Mouse (Mus musculus): ENCODE data around the gene Gm5416. TPM values are rescaled to one million over a fixed set of nuclear protein-coding genes. Genes with fewer than 3 reads are reported as not detected.
"Not testable (repeated sequence)": the region's sequence is repeated elsewhere in the genome, so short reads cannot be mapped to it uniquely, and the experiment has no call there.

Gene Gm5416
- polyA plus RNA-seq, 1 experiment from 2014 or later = not detected

DNA sequence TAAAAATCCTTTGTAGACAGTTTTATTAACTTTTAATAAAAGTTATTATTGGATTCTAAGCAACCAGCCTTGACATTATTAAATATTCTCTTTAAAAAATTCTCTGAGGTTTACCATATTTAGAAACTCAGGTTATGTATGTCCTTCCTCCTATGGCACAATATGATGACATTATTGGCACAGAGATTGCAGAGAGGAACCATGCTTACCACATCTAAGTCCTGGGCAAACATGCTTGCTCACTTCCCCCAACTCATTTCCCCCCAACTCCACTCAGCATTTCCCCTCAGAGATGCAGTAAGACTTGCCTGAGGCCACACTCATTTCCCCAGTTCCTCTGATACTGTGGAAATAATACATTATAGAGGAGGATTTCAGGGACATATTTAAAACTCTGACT is 50.4 kb downstream of the Gm5416 start:
- ATAC-seq (ENCODE audit: insufficient number of reproducible peaks, low FRiP score, low TSS enrichment, low read depth); H3K4me2 ChIP-seq (ENCODE audit: low read depth, severe bottlenecking); H3K36me3 ChIP-seq (ENCODE audit: control insufficient read depth, insufficient read depth, low read length); H3K4me1 ChIP-seq (ENCODE audit: control insufficient read depth, insufficient read depth, low read length); H3K27me3 ChIP-seq (ENCODE audit: control insufficient read depth, insufficient read depth, low read length); H3K9me3 ChIP-seq (ENCODE audit: control insufficient read depth, low read length); H3K9ac ChIP-seq (ENCODE audit: low read length); DNase-seq (ENCODE audit: low spot score); H3K27ac ChIP-seq (replicated peaks; ENCODE audit: low read depth, low read length); H3K4me3 ChIP-seq (ENCODE audit: low read depth, low read length): not testable (repeated sequence)

Other genes with a start within 250 kb of the Gm5416 start
- gene Kpna1, start 231.7 kb upstream of the Gm5416 start, polyA plus RNA-seq (2014; fragmentation: Nextera tagmentation; extraction: Ambion mirVana) = 57.0 and 60.0 TPM in 2 replicates
- gene Wdr5b, start 169.2 kb upstream of the Gm5416 start, polyA plus RNA-seq (2014; fragmentation: Nextera tagmentation; extraction: Ambion mirVana) = 9.2 and 9.8 TPM in 2 replicates
- 339 and 359 TPM in 2 replicates for gene Fam162a, start 138.8 kb upstream of the Gm5416 start, polyA plus RNA-seq (2014; fragmentation: Nextera tagmentation; extraction: Ambion mirVana)
- gene Ccdc58, start 138.7 kb upstream of the Gm5416 start, polyA plus RNA-seq (2014; fragmentation: Nextera tagmentation; extraction: Ambion mirVana) = 108 and 115 TPM in 2 replicates
- gene Csta1, start 79.2 kb upstream of the Gm5416 start, polyA plus RNA-seq (2014; fragmentation: Nextera tagmentation; extraction: Ambion mirVana) = 0.07 and 0.21 TPM in 2 replicates
- not detected in 2 replicates for gene Stfa2l1, start 53.6 kb upstream of the Gm5416 start, polyA plus RNA-seq (2014; fragmentation: Nextera tagmentation; extraction: Ambion mirVana)
- gene Gm5483, start 26.2 kb upstream of the Gm5416 start, polyA plus RNA-seq (2014; fragmentation: Nextera tagmentation; extraction: Ambion mirVana) = not detected in 2 replicates
- not detected in 2 replicates for gene 2010005H15Rik, start 11.1 kb downstream of the Gm5416 start, polyA plus RNA-seq (2014; fragmentation: Nextera tagmentation; extraction: Ambion mirVana)
- 1.9 TPM in 1 of 2 replicates, not detected in the other for gene Stfa1, start 66.5 kb downstream of the Gm5416 start, polyA plus RNA-seq (2014; fragmentation: Nextera tagmentation; extraction: Ambion mirVana)
- gene BC117090, start 123.9 kb downstream of the Gm5416 start, polyA plus RNA-seq (2014; fragmentation: Nextera tagmentation; extraction: Ambion mirVana) = not detected in 2 replicates
- gene BC100530, start 157.3 kb downstream of the Gm5416 start, polyA plus RNA-seq (2014; fragmentation: Nextera tagmentation; extraction: Ambion mirVana) = 1.2 and 1.3 TPM in 2 replicates
- gene Stfa2, start 198.1 kb downstream of the Gm5416 start, polyA plus RNA-seq (2014; fragmentation: Nextera tagmentation; extraction: Ambion mirVana) = not detected in 2 replicates
- gene Stfa3, start 245.0 kb downstream of the Gm5416 start, polyA plus RNA-seq (2014; fragmentation: Nextera tagmentation; extraction: Ambion mirVana) = not detected in 2 replicates